Mouse (Mus musculus) hindbrain, embryonic 11.5 days (tissue): ENCODE measurements around the gene Sgsm3. TPM values are rescaled to one million over a fixed set of nuclear protein-coding genes. Genes with fewer than 3 reads are reported as not detected.

Experiments used
- ATAC-seq: fragments of 200-750 bp; cut with Nextera tagmentation; 2 replicates; pipeline ENCODE4 v1.8.0; 2017; ENCODE audit warnings: mild to moderate bottlenecking, moderate TSS enrichment, moderate library complexity; ENCODE audit not compliant: low FRiP score
- DNase-seq: peaks from one replicate; pipeline ENCODE4 v3.0.0-alpha.2; 2015; ENCODE audit warnings: low spot score
- H3K27ac ChIP-seq: fragments of 300-500 bp; sonication (generic); 2 replicates; pipeline ENCODE4 v1.5.1; 2014; ENCODE audit warnings: mild to moderate bottlenecking, low read depth, low read length
- H3K27me3 ChIP-seq: fragments of 300-500 bp; sonication (generic); 2 replicates; pipeline ENCODE4 v1.6.1; 2014; ENCODE audit warnings: mild to moderate bottlenecking, low read length, moderate library complexity, mixed read lengths; ENCODE audit not compliant: control insufficient read depth, insufficient read depth
- H3K36me3 ChIP-seq: fragments of 300-500 bp; sonication (generic); 2 replicates; pipeline ENCODE4 v1.6.1; 2014; ENCODE audit warnings: mild to moderate bottlenecking, low read length, moderate library complexity, mixed read lengths; ENCODE audit not compliant: control insufficient read depth, insufficient read depth
- H3K4me1 ChIP-seq: fragments of 300-500 bp; sonication (generic); replicated peaks from 2 replicates; pipeline ENCODE4 v1.6.1; 2014; ENCODE audit warnings: low read length, mixed read lengths; ENCODE audit not compliant: control insufficient read depth, insufficient read depth
- H3K4me2 ChIP-seq: fragments of 300-500 bp; sonication (generic); replicated peaks from 2 replicates; pipeline ENCODE4 v1.6.1; 2014; ENCODE audit warnings: mild to moderate bottlenecking, low read depth, low read length
- H3K4me3 ChIP-seq: fragments of 300-500 bp; sonication (generic); 2 replicates; pipeline ENCODE4 v1.5.1; 2014; ENCODE audit warnings: low read depth, low read length
- H3K9ac ChIP-seq: fragments of 300-500 bp; sonication (generic); 2 replicates; pipeline ENCODE4 v1.6.1; 2014; ENCODE audit warnings: low read depth, low read length
- H3K9me3 ChIP-seq: fragments of 300-500 bp; sonication (generic); 2 replicates; pipeline ENCODE4 v1.6.1; 2016; ENCODE audit warnings: low read length; ENCODE audit not compliant: control insufficient read depth
- WGBS: fragments of 180-500 bp; shearing (Covaris S2); extraction: QIAGEN DNeasy Blood & Tissue Kit; methylation state at CpG from one replicate; pipeline ENCODE4 v1.1.7; 2014; 5-methylcytosine and 5-hydroxymethylcytosine counted together
- polyA plus RNA-seq: library from polyadenylated mRNA; unstranded; fragments of >200 nt; fragmentation: Nextera tagmentation; extraction: Ambion mirVana; gene quantifications from 2 replicates; pipeline ENCODE4 v1.2.1, GENCODE M21; 2014

Sgsm3 gene
- polyA plus RNA-seq, 1 experiment from 2014 or later = 17.4 TPM

DNA sequence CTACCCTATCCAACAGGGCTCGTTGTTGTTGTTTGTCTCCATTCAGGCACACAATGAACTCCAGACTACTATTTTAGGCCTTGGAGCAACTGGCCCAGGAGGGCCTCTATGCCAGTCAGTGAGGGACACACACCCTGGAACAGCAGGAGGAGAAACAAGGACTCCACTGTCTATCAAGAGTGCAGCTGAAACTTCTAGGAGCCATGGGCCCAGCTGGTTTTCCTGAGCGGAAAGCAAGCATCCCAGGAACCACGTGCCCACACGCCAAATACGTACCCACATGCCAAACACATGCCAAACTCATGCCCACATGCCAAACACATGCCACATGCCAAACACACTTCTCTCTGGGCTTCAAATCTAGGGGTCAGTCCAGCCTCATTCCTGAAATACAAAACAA lies 60.9 kb downstream of the Sgsm3 start:
- no peaks in the 10 kb centered on the region for H3K27me3 ChIP-seq
- ATAC-seq = no peak
- WGBS = 88% methylated on average over 5 of the region's 5 CpGs

GRCm38 (mm10) chr15:81041767-81042166 lies 64.2 kb downstream of the Sgsm3 start:
- ATAC-seq (no peak), DNase-seq (no peak)
- Histone ChIP-seq H3K9ac (no peak overlapping the region), H3K4me2 (no peak overlapping the region), H3K4me1 (no peaks in the 10 kb centered on the region), H3K4me3 (no peak overlapping the region), H3K27me3 (no peaks in the 10 kb centered on the region), H3K36me3 (0 out of 2 replicates have a peak, but pooled peaks cover 3% of the 10 kb centered on the region), H3K27ac (no peak overlapping the region), H3K9me3 (no peaks in the 10 kb centered on the region)
- whole genome bisulfite sequencing = 68% methylated on average over 4 of the region's 4 CpGs

More for the DNA sequence above, 60.9 kb downstream of the Sgsm3 start:
- Histone ChIP-seq H3K9ac (no peak overlapping the region), H3K4me3 (no peak overlapping the region), H3K36me3 (no peaks in the 10 kb centered on the region), H3K4me2 (no peak overlapping the region), H3K9me3 (no peaks in the 10 kb centered on the region), H3K4me1 (no peaks in the 10 kb centered on the region), H3K27ac (no peak overlapping the region)
- no peak for DNase-seq

DNA sequence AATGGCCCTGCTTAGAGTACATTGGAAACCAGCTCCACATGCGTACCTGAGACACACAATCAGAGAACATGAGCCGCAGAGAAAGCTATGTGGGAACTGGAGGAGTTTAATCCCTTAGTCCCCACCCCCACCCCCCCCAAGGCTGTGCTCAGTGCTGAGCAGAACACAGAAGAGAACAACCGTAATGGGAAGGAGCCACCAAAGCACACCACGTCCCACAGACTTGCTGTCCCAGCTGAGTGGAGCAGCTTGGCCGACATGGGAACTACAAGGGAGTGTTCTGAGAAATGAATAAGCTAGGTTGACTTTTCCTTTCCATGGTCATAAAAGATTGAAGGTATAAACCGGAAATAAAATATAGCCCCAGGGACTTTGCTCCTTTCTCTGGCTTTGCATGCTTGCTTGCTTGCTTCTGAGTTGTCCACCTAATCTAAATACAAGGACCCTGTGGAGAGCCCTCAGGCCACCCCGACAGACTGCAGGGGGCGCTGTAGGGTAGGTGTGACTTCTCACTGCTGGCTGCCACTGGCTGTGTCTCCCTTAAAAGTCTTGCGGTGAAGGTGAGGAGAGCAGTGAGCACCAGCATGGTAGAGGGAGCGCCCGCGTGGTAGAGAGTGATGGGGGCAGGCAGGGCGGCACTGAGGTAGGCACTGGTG lies 64.8 kb downstream of the Sgsm3 start:
- H3K4me1 ChIP-seq = no peaks in the 10 kb centered on the region
- H3K4me2 ChIP-seq = no peak overlapping the region
- DNase-seq (peak; percentile 40), ATAC-seq (no peak)
- no peak overlapping the region for H3K4me3 ChIP-seq
- H3K9me3 ChIP-seq = no peaks in the 10 kb centered on the region
- H3K27me3 ChIP-seq = no peaks in the 10 kb centered on the region
- H3K36me3 ChIP-seq = 0 out of 2 replicates have a peak, but pooled peaks cover 3% of the 10 kb centered on the region
- H3K9ac ChIP-seq = no peak overlapping the region
- H3K27ac ChIP-seq = no peak overlapping the region
- 66% methylated on average over 13 of the region's 13 CpGs for WGBS

- Histone ChIP-seq H3K9me3 (no peaks in the 10 kb centered on the region), H3K4me3 (no peak overlapping the region), H3K27ac (no peak overlapping the region), H3K9ac (no peak overlapping the region), H3K4me2 (no peak overlapping the region), H3K36me3 (0 out of 2 replicates have a peak, but pooled peaks cover 3% of the 10 kb centered on the region), H3K4me1 (no peaks in the 10 kb centered on the region), H3K27me3 (no peaks in the 10 kb centered on the region)
- DNase-seq (no peak), ATAC-seq (no peak)
- 97% methylated on average over 9 of the region's 9 CpGs for WGBS
These were observed 66.9 kb downstream of the Sgsm3 start for GRCm38 (mm10) chr15:81044446-81044845.

DNA sequence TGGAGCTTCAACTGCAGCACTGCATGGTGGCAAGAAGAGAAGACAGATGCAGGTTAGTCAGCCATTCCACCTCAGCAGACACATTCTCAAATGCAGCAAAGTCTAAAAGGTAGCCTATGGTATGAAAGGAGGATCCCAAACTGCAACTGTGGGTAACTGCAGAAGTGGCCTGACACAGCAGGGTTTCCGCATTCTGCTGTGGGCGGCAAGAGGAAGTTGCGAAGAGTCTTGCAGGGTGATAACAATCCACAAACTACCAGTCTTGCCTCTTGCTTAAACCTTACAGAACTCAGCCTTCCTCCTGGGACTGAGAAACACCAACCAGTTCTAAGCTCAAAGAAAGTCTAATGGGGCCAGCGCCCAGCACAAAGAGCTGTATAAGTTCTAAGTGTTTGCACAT lies 67.8 kb downstream of the Sgsm3 start:
- H3K4me2 ChIP-seq = no peak overlapping the region
- H3K27ac ChIP-seq = no peak overlapping the region
- no peak for DNase-seq
- WGBS = 85% methylated on average over 4 of the region's 4 CpGs
- H3K9me3 ChIP-seq = no peaks in the 10 kb centered on the region
- H3K27me3 ChIP-seq = no peaks in the 10 kb centered on the region
- ATAC-seq = no peak
- 0 out of 2 replicates have a peak, but pooled peaks cover 3% of the 10 kb centered on the region for H3K36me3 ChIP-seq
- no peaks in the 10 kb centered on the region for H3K4me1 ChIP-seq
- H3K9ac ChIP-seq = no peak overlapping the region
- H3K4me3 ChIP-seq = no peak overlapping the region

GRCm38 (mm10) chr15:81046061-81046460 lies 68.5 kb downstream of the Sgsm3 start:
- no peak overlapping the region for H3K4me3 ChIP-seq
- no peaks in the 10 kb centered on the region for H3K27me3 ChIP-seq
- H3K27ac ChIP-seq = no peak overlapping the region
- no peak overlapping the region for H3K4me2 ChIP-seq
- 87% methylated on average over 7 of the region's 7 CpGs for WGBS
- no peak overlapping the region for H3K9ac ChIP-seq
- H3K9me3 ChIP-seq = no peaks in the 10 kb centered on the region
- no peak for DNase-seq
- H3K4me1 ChIP-seq = no peaks in the 10 kb centered on the region
- H3K36me3 ChIP-seq = 0 out of 2 replicates have a peak, but pooled peaks cover 3% of the 10 kb centered on the region
- no peak for ATAC-seq

DNA sequence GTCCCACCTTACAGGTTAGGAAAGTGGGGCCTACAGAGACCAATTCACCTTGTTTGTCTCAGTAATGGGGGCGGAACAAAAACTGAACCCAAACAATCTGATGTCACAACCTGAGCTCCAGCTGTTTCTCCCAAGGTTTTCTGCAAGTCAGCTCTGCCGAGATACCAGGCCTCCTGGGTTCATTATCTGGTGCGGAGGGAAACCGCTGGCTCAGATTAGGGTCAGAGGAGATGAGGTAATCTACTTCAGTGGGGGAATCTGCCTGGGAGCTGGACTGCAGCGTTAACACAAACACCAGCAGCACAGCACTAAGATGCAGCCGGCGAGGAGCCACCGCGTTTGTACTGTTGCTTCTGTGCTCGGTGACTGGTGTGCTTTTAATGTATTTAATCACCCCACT lies 69.9 kb downstream of the Sgsm3 start:
- ATAC-seq = no peak
- WGBS = 65% methylated on average over 10 of the region's 10 CpGs

DNA sequence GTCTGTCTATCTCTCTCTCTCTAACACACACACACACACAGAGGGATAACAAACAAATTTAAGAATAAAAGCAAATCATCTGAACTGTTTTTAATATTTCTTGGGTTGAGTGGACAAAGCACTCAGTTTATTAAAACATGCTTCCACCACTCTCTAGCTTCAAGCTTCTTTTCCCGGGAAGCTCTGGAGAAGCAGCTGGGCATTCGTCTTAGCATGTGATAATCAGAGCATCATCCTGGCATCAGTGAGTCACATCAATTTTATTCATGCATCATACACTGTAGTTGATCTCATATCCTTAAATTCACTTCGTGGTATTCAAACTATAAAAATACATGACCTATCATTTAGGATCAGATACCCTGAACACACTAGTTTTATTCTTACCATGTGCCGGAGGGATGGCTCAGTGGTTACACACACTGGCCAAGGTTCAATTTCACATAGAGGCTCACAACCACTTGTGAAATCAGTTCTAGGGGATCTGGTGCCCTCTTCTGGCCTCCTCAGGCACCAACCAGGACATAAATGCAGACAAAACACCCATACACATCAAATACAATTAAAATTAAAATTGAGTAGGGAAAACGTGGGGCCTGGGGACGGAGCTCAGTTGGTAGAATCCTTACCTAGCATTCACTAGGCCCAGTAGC lies 72.0 kb downstream of the Sgsm3 start:
- Histone ChIP-seq H3K27me3 (no peaks in the 10 kb centered on the region), H3K4me1 (no peaks in the 10 kb centered on the region), H3K9me3 (no peaks in the 10 kb centered on the region), H3K9ac (no peak overlapping the region), H3K27ac (no peak overlapping the region), H3K4me2 (no peak overlapping the region), H3K36me3 (0 out of 2 replicates have a peak, but pooled peaks cover 3% of the 10 kb centered on the region), H3K4me3 (no peak overlapping the region)
- ATAC-seq (no peak), DNase-seq (peak; percentile 35)
- 78% methylated on average over 6 of the region's 6 CpGs for WGBS

More for the DNA sequence above, 69.9 kb downstream of the Sgsm3 start:
- Histone ChIP-seq H3K9me3 (no peaks in the 10 kb centered on the region), H3K9ac (no peak overlapping the region), H3K27ac (no peak overlapping the region), H3K27me3 (no peaks in the 10 kb centered on the region), H3K4me2 (no peak overlapping the region), H3K4me1 (no peaks in the 10 kb centered on the region), H3K36me3 (0 out of 2 replicates have a peak, but pooled peaks cover 3% of the 10 kb centered on the region), H3K4me3 (no peak overlapping the region)
- no peak for DNase-seq

GRCm38 (mm10) chr15:81050488-81050887 lies 72.9 kb downstream of the Sgsm3 start:
- WGBS = 68% methylated on average over 3 of the region's 3 CpGs
- ATAC-seq (no peak), DNase-seq (no peak)
- Histone ChIP-seq H3K9me3 (no peaks in the 10 kb centered on the region), H3K4me3 (no peak overlapping the region), H3K36me3 (no peaks in the 10 kb centered on the region), H3K4me1 (no peaks in the 10 kb centered on the region), H3K27me3 (no peaks in the 10 kb centered on the region), H3K27ac (no peak overlapping the region), H3K9ac (no peak overlapping the region), H3K4me2 (no peak overlapping the region)
